Mouse (Mus musculus): ENCODE results near the gene Atp1a2. TPM values are rescaled to one million over a fixed set of nuclear protein-coding genes. Genes with fewer than 3 reads are reported as not detected.
"Not testable (repeated sequence)": the region's sequence is repeated elsewhere in the genome, so short reads cannot be mapped to it uniquely, and the experiment has no call there.

Atp1a2 gene
- polyA plus RNA-seq, 1 experiment from 2014 or later: 2.0 TPM

GRCm38 (mm10) chr1:172274547-172274946, 23.3 kb downstream of the Atp1a2 start:
- H3K9me3 ChIP-seq: no peaks in the 10 kb centered on the region
- peak overlapping the region; percentile 48; the same call in 1 of the 2 replicates for H3K27ac ChIP-seq
- H3K27me3 ChIP-seq (ENCODE audit: poor library complexity, severe bottlenecking): no peaks in the 10 kb centered on the region
- no peak overlapping the region for H3K4me3 ChIP-seq
- H3K36me3 ChIP-seq (replicated peaks): no peaks in the 10 kb centered on the region
- no peak for DNase-seq (ENCODE audit: extremely low spot score, low spot score)
- H3K4me1 ChIP-seq: peaks cover 23% of the 10 kb centered on the region
- WGBS: 65% methylated on average over 5 of the region's 5 CpGs

- 62% methylated on average over 5 of the region's 5 CpGs for WGBS
- H3K27ac ChIP-seq: peak overlapping the region; percentile 48
Observed at GRCm38 (mm10) chr1:172274116-172274515, 23.7 kb downstream of the Atp1a2 start.

GRCm38 (mm10) chr1:172273386-172273785, 24.5 kb downstream of the Atp1a2 start:
- Histone ChIP-seq H3K27ac (no peak overlapping the region), H3K4me1 (peaks cover 23% of the 10 kb centered on the region), H3K4me3 (no peak overlapping the region), H3K36me3 (replicated peaks) (no peaks in the 10 kb centered on the region), H3K9me3 (no peaks in the 10 kb centered on the region), H3K27me3 (ENCODE audit: poor library complexity, severe bottlenecking) (no peaks in the 10 kb centered on the region)
- no peak for DNase-seq (ENCODE audit: extremely low spot score, low spot score)
- 92% methylated on average over 6 of the region's 6 CpGs for WGBS

More at GRCm38 (mm10) chr1:172274116-172274515, 23.7 kb downstream of the Atp1a2 start:
- no peaks in the 10 kb centered on the region for H3K9me3 ChIP-seq
- no peak overlapping the region for H3K4me3 ChIP-seq
- H3K36me3 ChIP-seq (replicated peaks): no peaks in the 10 kb centered on the region
- DNase-seq (ENCODE audit: extremely low spot score, low spot score): no peak
- H3K27me3 ChIP-seq (ENCODE audit: poor library complexity, severe bottlenecking): no peaks in the 10 kb centered on the region
- peaks cover 23% of the 10 kb centered on the region for H3K4me1 ChIP-seq

DNA sequence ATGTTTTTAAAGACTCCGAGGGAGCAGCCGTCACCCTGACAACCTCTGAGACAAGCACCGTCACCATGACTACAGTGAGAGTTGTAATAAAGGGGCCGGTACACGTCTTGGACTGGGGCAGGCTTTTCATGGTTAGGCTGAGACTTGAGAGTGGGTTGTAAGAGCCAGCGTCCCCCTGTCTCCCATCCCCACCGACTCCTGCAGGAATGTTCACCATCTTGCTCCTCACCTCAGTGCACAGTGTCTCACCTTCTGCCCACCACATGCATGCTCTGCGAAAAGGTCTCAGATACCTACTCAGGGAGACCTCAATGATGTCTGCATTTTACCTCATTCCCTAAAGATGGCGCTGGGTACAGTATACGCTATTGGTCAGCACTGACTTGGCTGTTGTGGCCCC, 26.1 kb downstream of the Atp1a2 start:
- H3K27me3 ChIP-seq (ENCODE audit: poor library complexity, severe bottlenecking): no peaks in the 10 kb centered on the region
- DNase-seq (ENCODE audit: extremely low spot score, low spot score): peak; percentile 40
- 62% methylated on average over 10 of the region's 10 CpGs for WGBS
- peaks cover 23% of the 10 kb centered on the region for H3K4me1 ChIP-seq
- H3K27ac ChIP-seq: peak overlapping the region; percentile 64
- H3K4me3 ChIP-seq: no peak overlapping the region; the same call in 1 of the 2 replicates
- no peaks in the 10 kb centered on the region for H3K36me3 ChIP-seq (replicated peaks)
- H3K9me3 ChIP-seq: no peaks in the 10 kb centered on the region

DNA sequence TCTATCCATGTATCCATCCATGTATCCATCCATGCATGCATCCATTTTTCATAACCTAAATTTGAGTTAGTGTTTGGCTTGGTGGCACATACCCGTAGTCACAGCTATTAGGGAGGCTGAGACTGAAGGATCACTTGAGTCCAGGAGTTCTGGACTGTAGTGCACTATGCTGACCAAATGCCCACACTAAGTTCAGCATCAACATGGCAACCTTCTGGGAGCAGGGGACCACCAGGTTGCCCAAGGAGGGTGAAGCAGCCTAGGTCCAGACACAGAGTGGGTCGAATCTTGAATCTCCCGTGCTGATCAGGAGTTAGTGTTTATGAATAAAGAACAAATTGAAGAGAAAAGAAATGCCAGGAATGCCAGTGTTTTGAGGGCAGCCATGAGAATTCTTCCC, 26.7 kb downstream of the Atp1a2 start:
- WGBS: 87% methylated on average over 3 of the region's 3 CpGs
- H3K4me1 ChIP-seq: peaks cover 23% of the 10 kb centered on the region
- no peak for DNase-seq (ENCODE audit: extremely low spot score, low spot score)
- H3K36me3 ChIP-seq (replicated peaks): no peaks in the 10 kb centered on the region
- no peaks in the 10 kb centered on the region for H3K9me3 ChIP-seq
- H3K4me3 ChIP-seq: no peak overlapping the region
- H3K27ac ChIP-seq: peak overlapping the region; percentile 56; the same call in 1 of the 2 replicates
- H3K27me3 ChIP-seq (ENCODE audit: poor library complexity, severe bottlenecking): no peaks in the 10 kb centered on the region

DNA sequence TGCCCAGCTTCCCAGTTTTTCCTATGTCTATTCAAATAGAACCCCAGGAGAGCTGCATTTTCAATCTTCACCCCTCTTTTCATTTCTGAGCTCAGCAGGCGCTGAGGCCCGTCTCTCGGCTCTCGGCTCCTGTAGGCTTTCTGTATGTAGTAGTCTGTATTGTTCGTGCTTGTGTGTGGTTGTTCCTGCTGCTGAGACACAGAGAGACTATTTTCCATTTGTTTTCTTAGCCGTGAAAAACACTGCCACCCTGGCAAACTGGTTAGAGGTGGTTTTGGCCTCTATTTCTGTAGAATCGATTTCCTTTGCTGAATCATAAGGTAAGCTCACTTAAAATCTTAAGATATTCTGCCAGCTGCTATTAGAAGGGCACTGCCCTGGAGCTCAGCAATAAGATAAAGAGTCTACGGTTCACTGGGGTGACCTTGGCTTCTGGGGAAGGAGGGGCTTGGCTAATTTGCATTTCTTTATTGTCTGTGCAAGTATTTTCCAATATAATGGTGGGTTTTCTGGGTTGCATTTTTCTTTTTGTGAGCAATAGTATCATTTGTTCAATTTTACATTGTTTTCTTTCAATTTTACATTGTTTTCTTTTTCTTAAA, 36.3 kb downstream of the Atp1a2 start, which contains the start of gene Igsf8:
Gene Igsf8 (plus strand): TSS at position 165 of the 602 bp plus-strand sequence.
- H3K27ac ChIP-seq: peak within 1 kb of the TSS; percentile 74
- WGBS: 33% methylated on average over 8 of the region's 8 CpGs
- H3K4me1 ChIP-seq: peaks cover 30% of the 10 kb centered on the region
- H3K4me3 ChIP-seq: peak within 1 kb of the TSS; percentile 16; the same call in 1 of the 2 replicates
- H3K9me3 ChIP-seq: peaks cover 4% of the 10 kb centered on the region
- DNase-seq (ENCODE audit: extremely low spot score, low spot score): no peak
- H3K36me3 ChIP-seq (replicated peaks): no peaks in the 10 kb centered on the region
- no peaks in the 10 kb centered on the region for H3K27me3 ChIP-seq (ENCODE audit: poor library complexity, severe bottlenecking)

DNA sequence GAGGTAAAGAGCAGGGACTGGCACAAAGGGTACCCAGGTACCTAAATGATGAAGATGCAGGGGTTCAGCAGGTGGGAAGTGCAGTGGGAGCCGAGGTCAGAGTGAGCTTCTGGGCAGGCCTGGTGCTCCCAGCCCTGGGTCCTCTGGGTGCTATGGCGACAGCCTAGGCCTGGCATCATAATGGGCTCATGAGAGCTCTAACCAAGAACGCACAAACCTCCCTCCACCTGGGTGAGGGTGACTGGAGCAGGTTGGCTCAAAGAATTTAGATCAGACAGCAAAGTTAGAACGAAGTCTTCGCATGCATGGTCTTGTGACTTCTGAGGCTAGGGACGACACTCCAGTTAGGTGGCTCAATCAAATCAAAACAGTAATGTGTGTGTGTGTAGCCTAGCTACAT, 39.5 kb downstream of the Atp1a2 start, which contains the start of gene Atp1a4:
Gene Atp1a4 (minus strand): TSS at position 101 of the 400 bp plus-strand sequence.
- no peaks in the 10 kb centered on the region for H3K27me3 ChIP-seq (ENCODE audit: poor library complexity, severe bottlenecking)
- H3K4me3 ChIP-seq: no peak within 1 kb of the TSS
- WGBS: 88% methylated on average over 6 of the region's 6 CpGs
- H3K27ac ChIP-seq: 0 out of 2 replicates have a peak within 1 kb of the TSS, but pooled peaks have one; percentile 35
- no peak for DNase-seq (ENCODE audit: extremely low spot score, low spot score)
- no peaks in the 10 kb centered on the region for H3K9me3 ChIP-seq
- peaks cover 30% of the 10 kb centered on the region for H3K4me1 ChIP-seq
- H3K36me3 ChIP-seq (replicated peaks): no peaks in the 10 kb centered on the region

DNA sequence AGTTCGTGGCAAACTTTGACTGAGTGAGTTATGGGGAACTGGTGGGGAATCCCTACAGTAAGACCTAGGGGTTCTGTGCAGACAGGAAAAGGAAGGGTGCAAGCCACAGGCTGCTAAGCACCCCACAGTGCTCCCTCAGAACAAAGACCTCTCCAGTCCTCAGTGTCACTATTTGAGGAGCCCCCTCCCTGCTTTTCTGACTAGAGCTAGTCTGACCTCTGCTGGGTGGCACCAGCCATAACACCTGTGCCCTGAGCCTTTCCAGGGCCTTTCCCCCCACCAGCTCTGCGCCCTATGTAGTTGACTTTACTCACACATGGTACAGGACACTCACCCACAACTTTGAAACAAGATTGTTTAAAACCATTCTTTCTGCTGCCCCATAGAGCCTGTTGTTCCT, 50.2 kb downstream of the Atp1a2 start:
- peak overlapping the region; percentile 74; the same call in 1 of the 2 replicates for H3K27ac ChIP-seq
- H3K9me3 ChIP-seq: no peaks in the 10 kb centered on the region
- no peak overlapping the region for H3K4me3 ChIP-seq
- peaks cover 30% of the 10 kb centered on the region for H3K4me1 ChIP-seq
- H3K27me3 ChIP-seq (ENCODE audit: poor library complexity, severe bottlenecking): peaks cover 41% of the 10 kb centered on the region
- 57% methylated on average over 2 of the region's 2 CpGs for WGBS
- H3K36me3 ChIP-seq (replicated peaks): no peaks in the 10 kb centered on the region
- DNase-seq (ENCODE audit: extremely low spot score, low spot score): peak; percentile 43

DNA sequence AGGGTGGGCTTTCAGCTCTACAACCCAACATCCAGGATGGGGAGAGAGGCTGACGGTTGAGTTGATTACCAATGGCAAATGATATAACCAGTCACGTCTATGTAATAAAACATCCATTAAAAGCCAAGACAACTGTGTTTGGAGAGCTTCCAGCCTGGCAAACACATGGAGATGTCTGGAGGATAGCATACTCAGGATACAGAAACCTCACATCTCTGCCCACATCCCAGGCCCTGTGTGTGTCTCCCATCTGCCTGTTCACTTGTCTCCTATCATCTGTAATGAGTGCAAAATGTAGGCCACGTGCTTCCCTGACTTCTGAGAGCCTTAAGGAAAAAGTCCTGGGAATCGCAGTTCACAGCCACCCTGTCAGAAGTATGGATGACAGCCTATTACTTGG, 50.6 kb downstream of the Atp1a2 start:
- H3K9me3 ChIP-seq: no peaks in the 10 kb centered on the region
- peaks cover 34% of the 10 kb centered on the region for H3K4me1 ChIP-seq
- peaks cover 41% of the 10 kb centered on the region for H3K27me3 ChIP-seq (ENCODE audit: poor library complexity, severe bottlenecking)
- H3K4me3 ChIP-seq: no peak overlapping the region
- H3K36me3 ChIP-seq (replicated peaks): no peaks in the 10 kb centered on the region
- DNase-seq (ENCODE audit: extremely low spot score, low spot score): no peak
- WGBS: 74% methylated on average over 4 of the region's 4 CpGs
- peak overlapping the region; percentile 74; the same call in 1 of the 2 replicates for H3K27ac ChIP-seq

- H3K36me3 ChIP-seq (replicated peaks); H3K27ac ChIP-seq; H3K9me3 ChIP-seq; DNase-seq (ENCODE audit: extremely low spot score, low spot score): not testable (repeated sequence)
- WGBS: 44% methylated on average over 23 of the region's 23 CpGs
- Histone ChIP-seq H3K27me3 (ENCODE audit: poor library complexity, severe bottlenecking) (peaks cover 41% of the 10 kb centered on the region), H3K4me1 (peaks cover 49% of the 10 kb centered on the region), H3K4me3 (peak overlapping the region; percentile 7; the same call in 1 of the 2 replicates)
Observed at GRCm38 (mm10) chr1:172244645-172245044, 53.2 kb downstream of the Atp1a2 start.

- no peak for DNase-seq (ENCODE audit: extremely low spot score, low spot score)
- 26% methylated on average over 16 of the region's 16 CpGs for WGBS
- peaks cover 49% of the 10 kb centered on the region for H3K4me1 ChIP-seq
- no peaks in the 10 kb centered on the region for H3K36me3 ChIP-seq (replicated peaks)
- H3K4me3 ChIP-seq: peak overlapping the region; percentile 7; the same call in 1 of the 2 replicates
- H3K27me3 ChIP-seq (ENCODE audit: poor library complexity, severe bottlenecking): peaks cover 41% of the 10 kb centered on the region
- no peaks in the 10 kb centered on the region for H3K9me3 ChIP-seq
- peak overlapping the region; percentile 53; the same call in 1 of the 2 replicates for H3K27ac ChIP-seq
Observed at GRCm38 (mm10) chr1:172243547-172244205, 54.2 kb downstream of the Atp1a2 start.

GRCm38 (mm10) chr1:172242401-172242800, 55.5 kb downstream of the Atp1a2 start:
- peak; percentile 37 for DNase-seq (ENCODE audit: extremely low spot score, low spot score)
- Histone ChIP-seq H3K4me3 (no peak overlapping the region), H3K4me1 (peaks cover 45% of the 10 kb centered on the region), H3K27ac (0 out of 2 replicates have a peak overlapping the region, but pooled peaks have one; percentile 51), H3K9me3 (no peaks in the 10 kb centered on the region), H3K27me3 (ENCODE audit: poor library complexity, severe bottlenecking) (peaks cover 41% of the 10 kb centered on the region), H3K36me3 (replicated peaks) (no peaks in the 10 kb centered on the region)
- WGBS: 43% methylated on average over 2 of the region's 2 CpGs

All from forebrain, embryonic 10.5 days (tissue).